Mouse (Mus musculus): Measurements from ENCODE around the gene Dvl3. TPM values are rescaled to one million over a fixed set of nuclear protein-coding genes. Genes with fewer than 3 reads are reported as not detected.
"Not testable (repeated sequence)": the region's sequence is repeated elsewhere in the genome, so short reads cannot be mapped to it uniquely, and the experiment has no call there.

Gene Dvl3
- total RNA-seq (2015; ENCODE audit: low replicate concordance) (6.1 and 18.0 TPM in 2 replicates), total RNA-seq (2017; ENCODE audit: low replicate concordance) (1.3 and 3.6 TPM in 2 replicates)

DNA sequence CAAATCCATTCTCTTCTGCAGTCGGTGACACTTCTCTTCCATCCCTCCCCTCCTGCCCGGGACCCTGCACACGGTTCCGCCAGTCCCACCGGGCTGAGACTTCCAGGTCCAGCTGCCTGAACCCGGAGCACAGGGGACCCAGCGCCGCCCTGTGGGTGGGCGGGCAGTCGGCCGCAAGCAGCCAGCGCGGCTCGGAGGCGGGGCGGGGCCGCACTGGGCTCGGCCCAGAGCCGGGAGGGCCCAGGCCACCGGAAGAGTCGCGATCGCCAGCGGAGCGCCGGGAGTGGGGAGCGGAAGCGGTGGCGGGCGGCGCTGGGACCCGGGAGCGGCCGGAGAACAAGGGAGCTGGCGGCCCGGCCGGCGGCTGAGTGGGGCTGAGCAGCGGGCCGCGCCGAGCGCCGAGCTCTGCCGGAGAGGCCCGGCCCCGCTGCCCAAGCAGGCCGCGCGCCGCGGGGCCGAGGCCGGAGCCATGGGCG is at the start of gene Dvl3:
Gene Dvl3, plus strand, starts transcription at position 257 of the 476 bp plus-strand sequence.
- peak; percentile 96 for ATAC-seq (replicated peaks; ENCODE audit: low FRiP score, poor library complexity, severe bottlenecking)

- ATAC-seq (replicated peaks; ENCODE audit: low FRiP score, poor library complexity, severe bottlenecking): no peak
Measured at GRCm38 (mm10) chr16:20470981-20471380, 45.8 kb upstream of the Dvl3 start.

GRCm38 (mm10) chr16:20471686-20472085 is 45.1 kb upstream of the Dvl3 start:
- ATAC-seq (replicated peaks; ENCODE audit: low FRiP score, poor library complexity, severe bottlenecking): no peak

- ATAC-seq (replicated peaks; ENCODE audit: low FRiP score, poor library complexity, severe bottlenecking): no peak
Measured at GRCm38 (mm10) chr16:20473748-20474147, 43.0 kb upstream of the Dvl3 start.

DNA sequence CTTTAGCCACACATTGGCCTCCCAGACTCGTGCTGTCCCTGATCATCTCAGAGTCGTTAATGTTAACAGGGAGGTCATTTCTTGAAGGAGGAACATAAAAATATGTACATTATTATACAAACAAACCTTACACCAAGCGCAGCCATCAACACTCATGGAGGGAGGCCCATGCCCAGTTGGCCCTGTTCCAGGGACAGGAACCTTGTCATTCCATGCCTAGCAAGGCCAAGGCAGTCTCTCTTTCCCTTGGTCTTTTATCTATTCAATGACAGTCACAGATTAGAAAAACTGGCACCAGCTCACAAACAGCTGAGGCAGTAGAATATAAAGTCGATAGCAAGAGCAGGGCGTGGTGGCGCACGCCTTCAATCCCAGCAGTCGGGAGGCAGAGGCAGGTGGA is 42.6 kb upstream of the Dvl3 start:
- ATAC-seq (replicated peaks; ENCODE audit: low FRiP score, poor library complexity, severe bottlenecking): no peak

DNA sequence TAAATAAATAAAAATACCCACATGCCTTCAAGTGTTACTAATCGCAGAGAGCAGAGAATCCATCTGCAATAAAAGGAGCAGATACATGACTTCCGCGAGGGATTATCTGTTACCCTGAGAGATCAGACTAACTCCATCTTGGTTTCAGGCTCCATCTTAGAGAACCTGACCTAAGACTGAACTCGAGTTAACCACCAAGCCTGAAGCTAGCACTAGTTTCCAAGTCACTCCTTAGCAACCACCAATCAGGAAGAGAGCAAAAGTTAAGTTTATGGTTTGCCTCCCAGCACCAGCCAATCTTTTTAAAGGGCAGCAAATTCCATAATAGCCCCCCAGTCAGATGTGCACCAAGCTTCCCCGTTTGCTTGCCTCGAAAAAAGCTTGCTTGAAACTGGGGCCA is 42.0 kb upstream of the Dvl3 start:
- ATAC-seq (replicated peaks; ENCODE audit: low FRiP score, poor library complexity, severe bottlenecking): no peak

DNA sequence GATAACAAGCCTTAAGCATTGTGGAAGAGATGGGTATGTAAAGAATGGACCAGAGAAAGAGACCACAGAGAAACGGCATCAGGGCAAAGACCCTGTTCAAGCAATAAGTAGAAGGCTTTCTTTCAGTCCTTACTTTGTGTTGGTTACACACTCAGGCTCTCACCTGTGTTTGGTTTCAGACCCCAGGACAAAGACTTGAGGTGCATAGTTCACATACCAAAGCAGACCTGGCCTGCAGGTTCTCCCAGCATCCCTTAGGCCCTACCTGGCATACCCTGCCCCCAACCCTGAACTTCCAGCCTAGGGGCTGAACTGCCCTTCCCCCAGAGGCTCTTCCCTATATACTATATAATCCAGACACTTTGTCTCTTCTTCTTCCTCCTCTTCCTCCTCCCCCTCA is 41.4 kb upstream of the Dvl3 start:
- no peak for ATAC-seq (replicated peaks; ENCODE audit: low FRiP score, poor library complexity, severe bottlenecking)

GRCm38 (mm10) chr16:20476857-20477256 is 39.9 kb upstream of the Dvl3 start:
- ATAC-seq (replicated peaks; ENCODE audit: low FRiP score, poor library complexity, severe bottlenecking): no peak

DNA sequence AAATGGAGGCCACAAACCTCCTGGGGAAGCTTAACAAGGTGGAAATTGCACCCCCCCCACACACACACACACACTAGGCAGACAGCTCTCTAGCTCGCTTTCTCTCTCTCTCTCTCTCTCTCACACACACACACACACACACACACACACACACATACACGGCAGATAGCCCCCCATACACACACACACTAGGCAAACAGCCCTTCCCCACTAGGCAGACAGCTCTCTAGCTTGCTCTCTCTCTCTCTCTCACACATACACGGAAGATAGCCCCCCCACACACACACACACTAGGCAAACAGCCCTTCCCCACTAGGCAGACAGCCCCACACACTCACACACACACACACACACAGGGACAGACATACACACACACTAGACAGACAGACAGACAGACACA is 39.5 kb upstream of the Dvl3 start:
- no peak for ATAC-seq (replicated peaks; ENCODE audit: low FRiP score, poor library complexity, severe bottlenecking)

- ATAC-seq (replicated peaks; ENCODE audit: low FRiP score, poor library complexity, severe bottlenecking): no peak
Measured at GRCm38 (mm10) chr16:20478504-20478903, 38.3 kb upstream of the Dvl3 start.

DNA sequence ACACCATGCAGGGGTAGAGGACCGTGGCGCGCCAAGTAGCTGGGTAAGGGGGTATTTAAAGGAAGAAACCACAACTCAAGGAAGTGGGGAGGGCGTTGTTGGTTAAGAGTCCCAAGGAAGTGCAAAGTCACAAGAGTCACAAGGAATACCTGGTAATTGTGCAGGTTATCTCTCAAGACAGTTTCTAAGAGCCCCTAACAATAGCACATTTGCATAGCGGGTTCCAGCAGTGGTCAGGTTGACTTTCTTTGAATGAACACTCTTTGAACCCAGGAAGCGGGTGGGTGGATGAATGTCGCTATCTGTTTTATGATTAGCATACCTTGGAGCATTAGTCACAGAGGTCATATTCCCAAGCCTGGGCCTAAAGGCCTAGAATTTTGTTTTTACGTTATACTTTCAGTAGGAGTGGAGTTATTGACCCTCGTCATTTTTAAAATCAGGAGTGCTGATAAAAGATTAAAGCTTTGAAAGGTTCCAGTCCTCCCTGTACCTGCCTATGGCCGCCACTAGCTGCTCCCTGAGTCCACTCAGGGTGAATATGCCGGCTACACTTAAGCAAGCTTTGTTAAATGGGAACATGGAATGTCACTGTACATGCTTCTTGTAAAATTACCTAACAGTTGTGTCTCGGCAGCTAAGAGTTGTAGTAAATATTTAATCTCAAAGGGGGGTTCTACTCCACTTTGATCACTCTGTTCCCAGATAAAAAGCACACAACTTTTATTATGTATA is 37.6 kb upstream of the Dvl3 start:
- not testable (repeated sequence) for ATAC-seq (replicated peaks; ENCODE audit: low FRiP score, poor library complexity, severe bottlenecking)

- ATAC-seq (replicated peaks; ENCODE audit: low FRiP score, poor library complexity, severe bottlenecking): no peak
Measured at GRCm38 (mm10) chr16:20480115-20480514, 36.7 kb upstream of the Dvl3 start.

DNA sequence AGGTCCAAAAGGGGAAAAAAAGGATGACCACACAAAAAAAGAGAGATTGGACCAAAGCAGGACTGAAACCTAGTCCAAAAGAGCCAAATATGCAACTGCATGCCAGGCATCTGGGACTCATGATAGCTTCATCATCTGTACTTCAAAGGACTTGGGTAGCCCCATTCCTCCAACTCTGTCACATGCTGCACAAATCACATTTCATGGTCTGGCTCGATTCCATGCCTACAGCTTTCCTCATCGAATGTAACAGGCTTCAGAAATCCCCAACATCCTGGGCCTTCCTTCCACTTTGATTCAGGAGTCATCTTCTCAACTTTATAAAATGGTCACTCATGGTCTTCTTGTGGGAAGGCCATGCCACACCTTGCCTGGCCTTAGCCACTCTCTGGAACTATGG is 35.0 kb upstream of the Dvl3 start:
- ATAC-seq (replicated peaks; ENCODE audit: low FRiP score, poor library complexity, severe bottlenecking): no peak

DNA sequence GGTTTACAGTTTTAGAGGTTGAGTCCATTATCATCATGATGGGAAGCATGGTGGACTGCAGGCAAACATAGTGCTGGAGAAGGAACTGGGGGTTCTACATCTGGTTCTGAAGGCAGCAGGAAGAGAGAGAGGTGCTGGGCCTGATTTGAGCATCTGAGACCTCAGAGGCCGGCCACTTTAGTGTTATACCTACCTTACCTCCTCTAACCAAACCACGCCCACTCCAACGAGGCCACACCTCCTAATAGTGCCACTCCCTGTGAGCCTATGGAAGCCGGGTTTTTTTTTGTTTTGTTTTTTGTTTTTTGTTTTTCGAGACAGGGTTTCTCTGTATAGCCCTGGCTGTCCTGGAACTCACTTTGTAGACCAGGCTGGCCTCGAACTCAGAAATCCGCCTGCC is 33.1 kb upstream of the Dvl3 start:
- ATAC-seq (replicated peaks; ENCODE audit: low FRiP score, poor library complexity, severe bottlenecking): not testable (repeated sequence)

- ATAC-seq (replicated peaks; ENCODE audit: low FRiP score, poor library complexity, severe bottlenecking): no peak
Measured at GRCm38 (mm10) chr16:20485061-20485460, 31.7 kb upstream of the Dvl3 start.

DNA sequence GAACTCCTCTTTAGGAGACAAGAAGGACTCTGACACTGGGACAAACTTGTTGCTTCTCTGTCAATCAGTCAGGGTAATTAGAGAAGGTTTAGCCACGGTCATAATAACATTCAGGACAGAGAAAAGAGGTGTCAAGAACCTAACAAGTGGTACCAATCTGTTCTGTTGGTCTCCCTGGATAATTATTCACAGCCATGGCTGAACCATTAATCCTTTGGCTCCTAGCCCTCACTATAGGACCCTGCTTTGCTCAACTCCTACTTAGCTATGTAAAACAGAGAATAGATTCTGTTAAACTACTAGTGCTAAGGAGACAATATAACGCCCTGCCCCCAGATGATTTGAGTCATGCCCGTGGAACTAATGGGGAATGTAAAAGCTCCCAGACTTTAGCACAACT is 30.7 kb upstream of the Dvl3 start:
- no peak for ATAC-seq (replicated peaks; ENCODE audit: low FRiP score, poor library complexity, severe bottlenecking)

- ATAC-seq (replicated peaks; ENCODE audit: low FRiP score, poor library complexity, severe bottlenecking): no peak
Measured at GRCm38 (mm10) chr16:20488151-20488550, 28.6 kb upstream of the Dvl3 start.

DNA sequence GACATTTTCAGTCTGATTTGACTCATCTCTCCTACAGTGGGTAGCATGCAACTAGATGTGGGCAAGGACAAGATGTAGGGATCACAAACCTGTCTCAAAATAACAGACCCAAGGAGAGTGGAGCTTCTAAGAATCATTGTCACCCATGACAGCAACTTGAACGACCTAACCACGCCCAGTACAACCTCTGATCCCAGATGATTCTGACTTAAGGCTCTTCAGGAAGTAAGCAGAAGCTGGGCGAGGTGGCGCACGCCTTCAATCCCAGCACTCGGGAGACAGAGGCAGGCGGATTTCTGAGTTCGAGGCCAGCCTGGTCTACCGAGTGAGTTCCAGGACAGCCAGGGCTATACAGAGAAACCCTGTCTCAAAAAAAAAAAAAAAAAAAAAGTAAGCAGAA is 28.0 kb upstream of the Dvl3 start:
- ATAC-seq (replicated peaks; ENCODE audit: low FRiP score, poor library complexity, severe bottlenecking): not testable (repeated sequence)

GRCm38 (mm10) chr16:20489233-20489632 is 27.5 kb upstream of the Dvl3 start:
- ATAC-seq (replicated peaks; ENCODE audit: low FRiP score, poor library complexity, severe bottlenecking): no peak

DNA sequence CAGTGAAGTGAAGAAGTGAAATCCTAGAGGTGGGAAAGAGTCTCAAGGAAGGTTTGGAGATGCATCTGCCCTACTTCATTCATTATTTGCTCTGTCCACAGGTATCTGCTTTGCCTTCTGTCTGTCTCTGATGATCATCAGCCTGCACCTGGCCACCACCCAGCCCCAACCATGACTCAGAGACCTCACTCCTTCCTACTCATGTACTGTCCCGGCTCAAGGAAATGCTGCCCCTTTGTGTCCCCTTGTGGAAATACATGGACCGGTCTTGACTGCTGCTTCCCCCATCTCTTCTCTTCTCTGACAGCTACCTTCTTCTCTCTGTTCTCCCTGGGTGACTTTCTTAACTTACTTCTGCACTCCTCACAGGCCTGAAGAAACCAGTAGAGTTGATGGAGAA is 26.2 kb upstream of the Dvl3 start:
- no peak for ATAC-seq (replicated peaks; ENCODE audit: low FRiP score, poor library complexity, severe bottlenecking)

- ATAC-seq (replicated peaks; ENCODE audit: low FRiP score, poor library complexity, severe bottlenecking): no peak
Measured at GRCm38 (mm10) chr16:20491301-20491700, 25.5 kb upstream of the Dvl3 start.

GRCm38 (mm10) chr16:20493452-20493851 is 23.3 kb upstream of the Dvl3 start:
- no peak for ATAC-seq (replicated peaks; ENCODE audit: low FRiP score, poor library complexity, severe bottlenecking)
